Mouse (Mus musculus) E14TG2a.4 (cell line): Measurements from ENCODE around the gene Smarca4.

Experiments
- CTCF ChIP-seq: conservative IDR thresholded peaks from 2 replicates; pipeline ENCODE4 v1.5.1; 2014; ENCODE audit warnings: low read length
- NANOG ChIP-seq: IDR thresholded peaks from 2 replicates; pipeline ENCODE4 v1.6.1; 2014; ENCODE audit warnings: borderline replicate concordance, low read length, mixed read lengths
- POU5F1 ChIP-seq: IDR thresholded peaks from 2 replicates; pipeline ENCODE4 v1.6.1; 2014; ENCODE audit warnings: low read length, borderline replicate concordance

DNA sequence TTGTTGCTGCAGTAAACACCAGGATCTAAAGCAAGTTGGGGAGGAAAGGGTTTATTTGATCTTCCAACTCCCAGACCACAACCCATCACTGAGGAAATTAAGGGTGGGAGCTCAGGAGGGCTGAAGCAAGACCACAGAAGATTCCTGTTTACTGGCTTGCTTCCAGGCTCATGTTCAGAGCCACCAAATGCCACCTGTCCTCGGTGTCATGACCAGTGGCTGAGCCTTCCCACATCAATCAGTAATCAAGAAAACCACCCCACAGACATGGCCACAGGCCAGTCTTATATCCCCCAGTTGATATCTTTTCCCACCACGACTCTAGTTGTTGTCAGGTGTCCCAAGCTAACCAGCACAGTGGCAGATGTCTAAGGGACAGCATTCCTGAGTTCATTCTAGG is 37.3 kb downstream of the Smarca4 start:
- TF ChIP-seq CTCF (no peak), POU5F1 (no peak), NANOG (no peak)
